Mouse (Mus musculus) C3H10T1/2 (cell line): Measurements from ENCODE around the gene Emc3. TPM values are rescaled to one million over a fixed set of nuclear protein-coding genes. Genes with fewer than 3 reads are reported as not detected.

Experiments used
- polyA plus RNA-seq, 2 experiments: library from polyadenylated mRNA; unstranded; fragments of >200 nt; fragmentation: generic; extraction: Trizol; gene quantifications; one replicate each; pipeline ENCODE4 v1.2.1; 2012; ENCODE audit warnings: missing spikeins in 2 of 2

The Emc3 gene
- polyA plus RNA-seq, result 10 to 100 TPM; 19.3 to 81.3 TPM

GRCm38 (mm10) chr6:113530932-113531839 lies at the start of gene Emc3, which contains the start of gene Fancd2:
Gene Emc3 (minus strand): TSS chr6:113531652.
Gene Fancd2 (plus strand): TSS chr6:113531682.

GRCm38 (mm10) chr6:113501388-113502084 lies 29.9 kb downstream of the Emc3 start, which contains the start of gene Prrt3:
Gene Prrt3 (minus strand): TSS chr6:113501931.

GRCm38 (mm10) chr6:113483100-113483615 lies 48.3 kb downstream of the Emc3 start, which contains the start of gene Creld1:
Gene Creld1 (plus strand): TSS chr6:113483297.

GRCm38 (mm10) chr6:113471297-113471936 lies 60.0 kb downstream of the Emc3 start, which contains the start of gene Il17rc:
Gene Il17rc (plus strand): TSS chr6:113471427.

Other genes starting within 250 kb of the Emc3 start
- gene Cpne9, start 249.3 kb downstream of the Emc3 start, polyA plus RNA-seq, result under 1 TPM; 0.06 to 0.08 TPM
- gene Brpf1, start 224.5 kb downstream of the Emc3 start, polyA plus RNA-seq, result 10 to 100 TPM in 1 of 2 experiments, 1 to 10 TPM in 1; 3.4 to 11.1 TPM
- 10 to 100 TPM; 11.4 to 15.7 TPM for gene Ogg1, start 204.7 kb downstream of the Emc3 start, polyA plus RNA-seq
- gene Camk1, start 187.7 kb downstream of the Emc3 start, polyA plus RNA-seq, result 100 to 1,000 TPM in 1 of 2 experiments, 10 to 100 TPM in 1; 64.5 to 122 TPM
- gene Tada3, start 153.8 kb downstream of the Emc3 start, polyA plus RNA-seq, result 10 to 100 TPM; 27.6 to 50.9 TPM
- 100 to 1,000 TPM; 222 to 331 TPM for gene Arpc4, start 153.5 kb downstream of the Emc3 start, polyA plus RNA-seq
- gene Ttll3, start 142.4 kb downstream of the Emc3 start, polyA plus RNA-seq, result 1 to 10 TPM in 1 of 2 experiments, under 1 TPM in 1; 0.75 to 7.1 TPM
- 10 to 100 TPM in 1 of 2 experiments, 1 to 10 TPM in 1; 7.3 to 13.4 TPM for gene Rpusd3, start 112.3 kb downstream of the Emc3 start, polyA plus RNA-seq
- not detected for gene Cidec, start 95.9 kb downstream of the Emc3 start, polyA plus RNA-seq
- gene Jagn1, start 89.1 kb downstream of the Emc3 start, polyA plus RNA-seq, result 10 to 100 TPM; 43.5 to 47.0 TPM
- under 1 TPM; 0.02 to 0.09 TPM for gene Il17re, start 73.2 kb downstream of the Emc3 start, polyA plus RNA-seq
- gene Il17rc, start 60.2 kb downstream of the Emc3 start, polyA plus RNA-seq, result 10 to 100 TPM; 54.5 to 79.0 TPM
- 1 to 10 TPM in 1 of 2 experiments, under 1 TPM in 1; 0.23 to 3.3 TPM for gene Creld1, start 48.4 kb downstream of the Emc3 start, polyA plus RNA-seq
- under 1 TPM; 0.01 to 0.06 TPM for gene Prrt3, start 29.7 kb downstream of the Emc3 start, polyA plus RNA-seq
- gene Fancd2, start within 50 bp of the Emc3 start, polyA plus RNA-seq, result 1 to 10 TPM in 1 of 2 experiments, under 1 TPM in 1; 0.62 to 2.8 TPM
- under 1 TPM in 1 of 2 experiments, not detected in 1; 0.12 TPM for gene Fancd2os, start 69.1 kb upstream of the Emc3 start, polyA plus RNA-seq
- gene Brk1, start 73.1 kb upstream of the Emc3 start, polyA plus RNA-seq, result 100 to 1,000 TPM; 124 to 277 TPM
- gene Vhl, start 92.3 kb upstream of the Emc3 start, polyA plus RNA-seq, result 10 to 100 TPM in 1 of 2 experiments, 1 to 10 TPM in 1; 5.0 to 26.2 TPM
- 1 to 10 TPM; 1.9 to 6.9 TPM for gene Irak2, start 106.8 kb upstream of the Emc3 start, polyA plus RNA-seq
- gene Tatdn2, start 165.4 kb upstream of the Emc3 start, polyA plus RNA-seq, result 10 to 100 TPM; 16.3 to 26.7 TPM
- gene Ghrl, start 188.2 kb upstream of the Emc3 start, polyA plus RNA-seq, result under 1 TPM in 1 of 2 experiments, not detected in 1; 0.38 TPM
- gene Sec13, start 209.1 kb upstream of the Emc3 start, polyA plus RNA-seq, result 100 to 1,000 TPM; 127 to 130 TPM